ENCODE assay signal across 25 mouse cellular contexts in genomic region chr6:46699343-46699742, GRCm38 (mm10).
DNase-seq lines count a peak whose midpoint lies in the region; ATAC-seq and TF ChIP-seq lines count a peak whose summit lies in the region.
"Had no signal": no experiment of that assay in that cellular context is flagged by ENCODE, and none has a peak within 500 bp of the region (broad histone marks: within the 10 kb centered on the region; RNA-seq: fewer than 3 reads in every experiment).

No protein-coding gene starts in this region.

- no peak overlapping the region for H3K4me2 ChIP-seq in hindbrain, postnatal 0 days (ENCODE audit: low read depth, low read length)
- H3K4me2 ChIP-seq in hindbrain, embryonic 16.5 days (ENCODE audit: low read length) = no peak overlapping the region
- no peak overlapping the region for H3K4me2 ChIP-seq in liver, postnatal 0 days (ENCODE audit: low read depth, low read length)
- H3K4me2 ChIP-seq: forebrain, embryonic 15.5 days; heart, embryonic 11.5 days; limb, embryonic 15.5 days had no signal

- no peak for TF ChIP-seq EP300 in liver, postnatal 0 days (IDR thresholded peaks at IDR 0.05; ENCODE audit: low read depth)

- WGBS in hindbrain, postnatal 0 days = 66% methylated on average over 2 of the region's 2 CpGs
- 65% methylated on average over 2 of the region's 2 CpGs for WGBS in hindbrain, embryonic 16.5 days
- WGBS in liver, postnatal 0 days (ENCODE audit: insufficient replicate concordance) = 86% methylated on average over 2 of the region's 2 CpGs

- no peaks in the 10 kb centered on the region for H3K9me3 ChIP-seq in hindbrain, postnatal 0 days (ENCODE audit: low read length)
- no peaks in the 10 kb centered on the region for H3K9me3 ChIP-seq in hindbrain, embryonic 16.5 days (ENCODE audit: control insufficient read depth, low read length)
- no peaks in the 10 kb centered on the region for H3K9me3 ChIP-seq in liver, postnatal 0 days (ENCODE audit: low read length)
- H3K9me3 ChIP-seq: embryonic facial prominence, embryonic 10.5 days; forebrain, embryonic 15.5 days; limb, embryonic 15.5 days; midbrain, embryonic 10.5 days had no signal

- no peaks in the 10 kb centered on the region for H3K36me3 ChIP-seq in hindbrain, postnatal 0 days (ENCODE audit: insufficient read depth, low read length)
- no peaks in the 10 kb centered on the region for H3K36me3 ChIP-seq in hindbrain, embryonic 16.5 days (ENCODE audit: control insufficient read depth, insufficient read depth, low read length)
- H3K36me3 ChIP-seq in liver, postnatal 0 days (replicated peaks; ENCODE audit: insufficient read depth, low read length) = no peaks in the 10 kb centered on the region
- H3K36me3 ChIP-seq: embryonic facial prominence, embryonic 10.5 days; forebrain, embryonic 15.5 days; limb, embryonic 15.5 days; midbrain, embryonic 10.5 days had no signal

- H3K9ac ChIP-seq in hindbrain, postnatal 0 days (replicated peaks; ENCODE audit: low read length) = no peak overlapping the region
- no peak overlapping the region for H3K9ac ChIP-seq in hindbrain, embryonic 16.5 days (ENCODE audit: low read depth, low read length)
- H3K9ac ChIP-seq in liver, postnatal 0 days (replicated peaks) = no peak overlapping the region
- H3K9ac ChIP-seq: forebrain, embryonic 15.5 days; limb, embryonic 15.5 days; liver, embryonic 14.5 days had no signal

- H3K4me3 ChIP-seq in hindbrain, postnatal 0 days (ENCODE audit: low read length) = no peak overlapping the region
- no peak overlapping the region for H3K4me3 ChIP-seq in hindbrain, embryonic 16.5 days (ENCODE audit: low read length)
- no peak overlapping the region for H3K4me3 ChIP-seq in liver, postnatal 0 days (ENCODE audit: low read depth, low read length)
- H3K4me3 ChIP-seq: embryonic facial prominence, embryonic 10.5 days; forebrain, embryonic 15.5 days; limb, embryonic 15.5 days; midbrain, embryonic 10.5 days had no signal

- TF ChIP-seq CTCF in hindbrain, postnatal 0 days (IDR thresholded peaks at IDR 0.05; ENCODE audit: low read depth) = no peak
- TF ChIP-seq CTCF in liver, postnatal 0 days (IDR thresholded peaks at IDR 0.05; ENCODE audit: low read depth) = no peak

- no peak for ATAC-seq in hindbrain, postnatal 0 days
- ATAC-seq in hindbrain, embryonic 16.5 days = no peak
- ATAC-seq in liver, postnatal 0 days = no peak
- ATAC-seq: forebrain, embryonic 15.5 days; lung, postnatal 0 days had no signal

- H3K27ac ChIP-seq in hindbrain, postnatal 0 days = no peak overlapping the region
- H3K27ac ChIP-seq in hindbrain, embryonic 16.5 days (ENCODE audit: low read depth, low read length) = no peak overlapping the region
- H3K27ac ChIP-seq in liver, postnatal 0 days (ENCODE audit: low read depth) = no peak overlapping the region
- H3K27ac ChIP-seq: embryonic facial prominence, embryonic 10.5 days; forebrain, embryonic 15.5 days; limb, embryonic 15.5 days; liver, embryonic 14.5 days; macrophage; midbrain, embryonic 10.5 days; stomach, postnatal 0 days had no signal

- no peaks in the 10 kb centered on the region for H3K27me3 ChIP-seq in hindbrain, postnatal 0 days (ENCODE audit: insufficient read depth, low read length)
- no peaks in the 10 kb centered on the region for H3K27me3 ChIP-seq in hindbrain, embryonic 16.5 days (replicated peaks; ENCODE audit: control insufficient read depth, insufficient read depth, low read length)
- H3K27me3 ChIP-seq in liver, postnatal 0 days (ENCODE audit: insufficient read depth, low read length) = no peaks in the 10 kb centered on the region
- H3K27me3 ChIP-seq: forebrain, embryonic 15.5 days; limb, embryonic 15.5 days had no signal

- DNase-seq in hindbrain, postnatal 0 days (ENCODE audit: low spot score) = peak; percentile 37
- DNase-seq in cerebellum, adult 11 months = peak; percentile 37
- DNase-seq in cerebellum, adult 8-10 months = peak; percentile 35
- peak; percentile 45 to 61 for DNase-seq in cerebellum, postnatal 36 days
- no peak for DNase-seq in right cerebral cortex, postnatal 4 days
- no peak for DNase-seq in kidney, postnatal 25 days
- DNase-seq in liver, postnatal 0 days = no peak
- DNase-seq: adrenal gland, postnatal 25 days; gastrocnemius, postnatal 10 days; heart, adult 11 months; kidney, adult 2 months; kidney, postnatal 36 days; layer of hippocampus, postnatal 36 days; thymus, adult 2 months; thymus, postnatal 4 days had no signal

- no peaks in the 10 kb centered on the region; the same call in 1 of the 2 replicates for H3K4me1 ChIP-seq in hindbrain, postnatal 0 days (ENCODE audit: insufficient read depth, low read length)
- H3K4me1 ChIP-seq in hindbrain, embryonic 16.5 days (ENCODE audit: control insufficient read depth, insufficient read depth, low read depth, low read length) = no peaks in the 10 kb centered on the region
- no peaks in the 10 kb centered on the region for H3K4me1 ChIP-seq in liver, postnatal 0 days (ENCODE audit: insufficient read depth)
- H3K4me1 ChIP-seq: embryonic facial prominence, embryonic 10.5 days; limb, embryonic 15.5 days; midbrain, embryonic 10.5 days had no signal

Comparison
In these comparisons a context has a peak if more than half of its experiments do, and no peak if none do; other contexts are left out.
1. DNase-seq: peak in hindbrain, postnatal 0 days (single experiment), cerebellum, adult 11 months (single experiment), cerebellum, adult 8-10 months (single experiment) and cerebellum, postnatal 36 days (2 of 2); none in right cerebral cortex, postnatal 4 days (single experiment), kidney, postnatal 25 days (0 of 2) and liver, postnatal 0 days (single experiment).